Mouse (Mus musculus): ENCODE results near the gene Myo7a. TPM values are rescaled to one million over a fixed set of nuclear protein-coding genes. Genes with fewer than 3 reads are reported as not detected.

Gene Myo7a
- polyA plus RNA-seq, 1 experiment, result 98.0 TPM

DNA sequence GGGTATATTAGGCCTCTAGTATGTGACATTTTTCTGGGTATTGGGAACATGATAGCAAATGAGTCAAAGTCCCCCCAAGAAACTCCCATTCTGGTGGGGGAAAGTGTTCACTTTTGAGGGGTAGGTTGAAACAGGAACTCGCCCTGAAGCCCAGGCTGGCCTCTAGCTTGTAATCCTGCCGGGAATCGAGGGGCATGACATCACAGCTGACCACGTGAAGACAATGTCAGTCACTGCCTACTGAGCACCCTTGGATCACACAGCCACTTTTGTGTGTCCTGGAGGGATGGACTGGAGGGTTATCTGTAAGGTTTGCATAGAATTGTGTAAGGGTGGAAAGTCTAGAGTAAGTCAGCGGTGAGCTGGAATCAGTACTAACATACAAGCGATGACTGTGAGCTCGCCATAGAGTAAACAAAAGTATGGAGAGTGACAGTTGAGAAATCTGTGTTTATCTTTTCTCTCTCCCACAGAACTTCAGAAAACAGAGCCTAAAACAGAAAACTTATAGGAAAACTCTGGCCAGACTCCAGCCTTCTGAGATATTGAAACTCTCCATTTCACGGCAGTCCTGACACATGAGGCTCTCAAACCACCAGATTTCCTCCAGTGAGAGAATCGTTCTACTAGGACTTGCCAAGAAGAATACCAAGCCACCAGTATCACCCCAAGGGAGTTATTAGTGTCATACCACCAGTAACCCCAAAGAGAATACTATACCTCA, 71.1 kb downstream of the Myo7a start:
- Histone ChIP-seq H3K36me3 (ENCODE audit: control insufficient read depth, insufficient read depth, low read length) (no peaks in the 10 kb centered on the region), H3K4me1 (ENCODE audit: control insufficient read depth, insufficient read depth, low read length) (no peaks in the 10 kb centered on the region), H3K27me3 (ENCODE audit: control insufficient read depth, insufficient read depth, low read length) (no peaks in the 10 kb centered on the region), H3K27ac (ENCODE audit: control insufficient read depth, insufficient read depth, low read depth, low read length) (no peak overlapping the region), H3K4me3 (ENCODE audit: control insufficient read depth, low read depth, low read length) (no peak overlapping the region)
- TF ChIP-seq POLR2A (IDR thresholded peaks at IDR 0.05; ENCODE audit: control insufficient read depth, low read depth, low read length), result no peak
- no peak for TF ChIP-seq CTCF (IDR thresholded peaks at IDR 0.05; ENCODE audit: control insufficient read depth, insufficient read depth, insufficient replicate concordance, low read depth, low read length)

DNA sequence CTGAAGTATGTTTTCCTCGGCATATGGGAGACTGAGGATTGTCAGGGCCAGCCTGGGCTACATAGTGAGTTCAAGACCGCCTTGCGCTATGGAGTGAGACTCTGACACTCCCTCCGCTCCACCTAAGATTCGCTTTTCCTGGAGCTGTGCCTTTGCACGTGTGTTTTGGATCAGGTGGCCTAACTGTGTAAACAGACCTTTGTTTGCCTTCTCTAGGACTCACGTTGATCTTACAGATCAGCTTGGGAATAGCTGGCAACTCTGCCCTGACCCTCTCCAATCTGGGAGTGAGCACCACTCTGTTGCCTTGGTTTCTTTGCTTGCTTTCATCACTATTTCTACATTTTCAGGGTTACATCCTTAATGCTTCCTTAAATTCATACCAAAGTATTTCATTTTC, 116.7 kb downstream of the Myo7a start:
- Histone ChIP-seq H3K27me3 (ENCODE audit: control insufficient read depth, insufficient read depth, low read length) (no peaks in the 10 kb centered on the region), H3K27ac (ENCODE audit: control insufficient read depth, insufficient read depth, low read depth, low read length) (no peak overlapping the region), H3K4me3 (ENCODE audit: control insufficient read depth, low read depth, low read length) (no peak overlapping the region), H3K4me1 (ENCODE audit: control insufficient read depth, insufficient read depth, low read length) (no peaks in the 10 kb centered on the region), H3K36me3 (ENCODE audit: control insufficient read depth, insufficient read depth, low read length) (no peaks in the 10 kb centered on the region)
- TF ChIP-seq POLR2A (IDR thresholded peaks at IDR 0.05; ENCODE audit: control insufficient read depth, low read depth, low read length) (no peak), CTCF (IDR thresholded peaks at IDR 0.05; ENCODE audit: control insufficient read depth, insufficient read depth, insufficient replicate concordance, low read depth, low read length) (no peak)

Other genes with a start within 250 kb of the Myo7a start
- gene Gdpd4, start 199.6 kb downstream of the Myo7a start, polyA plus RNA-seq (2012; rRNA removed), result 13.7 and 15.4 TPM in 2 replicates
- 0.11 and 0.14 TPM in 2 replicates for gene Omp, start 26.0 kb upstream of the Myo7a start, polyA plus RNA-seq (2012; rRNA removed)
- gene Capn5, start 58.8 kb upstream of the Myo7a start, polyA plus RNA-seq (2012; rRNA removed), result 0.85 and 2.2 TPM in 2 replicates
- 0.05 and 0.06 TPM in 2 replicates for gene B3gnt6, start 80.0 kb upstream of the Myo7a start, polyA plus RNA-seq (2012; rRNA removed)
- gene Acer3, start 201.7 kb upstream of the Myo7a start, polyA plus RNA-seq (2012; rRNA removed), result 6.2 and 11.3 TPM in 2 replicates
- gene Tsku, start 241.8 kb upstream of the Myo7a start, polyA plus RNA-seq (2012; rRNA removed), result 5.1 and 5.6 TPM in 2 replicates